Mouse (Mus musculus) splenic B cell, adult 2 months (primary cell): ENCODE data around the gene Gm49601.

Source experiments
- DNase-seq: peaks from one replicate; pipeline ENCODE4 v3.0.0-alpha.2; 2011; ENCODE audit warnings: low read depth, low spot score
- H3K27me3 ChIP-seq: 2 replicates; pipeline ENCODE4 v1.6.1; 2012; ENCODE audit warnings: mild to moderate bottlenecking, low read length, moderate library complexity, mixed read lengths; ENCODE audit not compliant: control insufficient read depth, poor library complexity, insufficient read depth, severe bottlenecking
- H3K36me3 ChIP-seq: 2 replicates; pipeline ENCODE4 v1.6.1; 2012; ENCODE audit warnings: mild to moderate bottlenecking, low read length, moderate library complexity, mixed read lengths; ENCODE audit not compliant: control insufficient read depth, poor library complexity, insufficient read depth, severe bottlenecking

Gm49601 gene

GRCm38 (mm10) chr16:18638396-18638795 is 12.2 kb upstream of the Gm49601 start:
- no peaks in the 10 kb centered on the region for H3K36me3 ChIP-seq
- no peak for DNase-seq
- H3K27me3 ChIP-seq: no peaks in the 10 kb centered on the region

- Histone ChIP-seq H3K36me3 (no peaks in the 10 kb centered on the region), H3K27me3 (no peaks in the 10 kb centered on the region)
- no peak for DNase-seq
Observed at GRCm38 (mm10) chr16:18636804-18637203, 10.6 kb upstream of the Gm49601 start.

GRCm38 (mm10) chr16:18636401-18636800 is 10.2 kb upstream of the Gm49601 start:
- Histone ChIP-seq H3K27me3 (no peaks in the 10 kb centered on the region), H3K36me3 (no peaks in the 10 kb centered on the region)
- no peak for DNase-seq

GRCm38 (mm10) chr16:18633333-18633732 is 7.1 kb upstream of the Gm49601 start:
- Histone ChIP-seq H3K36me3 (no peaks in the 10 kb centered on the region), H3K27me3 (no peaks in the 10 kb centered on the region)
- DNase-seq: no peak

GRCm38 (mm10) chr16:18632816-18633215 is 6.6 kb upstream of the Gm49601 start:
- no peak for DNase-seq
- no peaks in the 10 kb centered on the region for H3K36me3 ChIP-seq
- H3K27me3 ChIP-seq: no peaks in the 10 kb centered on the region

GRCm38 (mm10) chr16:18632059-18632458 is 5.8 kb upstream of the Gm49601 start:
- no peaks in the 10 kb centered on the region for H3K27me3 ChIP-seq
- DNase-seq: no peak
- H3K36me3 ChIP-seq: no peaks in the 10 kb centered on the region

- Histone ChIP-seq H3K36me3 (no peaks in the 10 kb centered on the region), H3K27me3 (no peaks in the 10 kb centered on the region)
- no peak for DNase-seq
Observed at GRCm38 (mm10) chr16:18631141-18631540, 4.9 kb upstream of the Gm49601 start.

GRCm38 (mm10) chr16:18630291-18630690 is 4.1 kb upstream of the Gm49601 start:
- Histone ChIP-seq H3K27me3 (no peaks in the 10 kb centered on the region), H3K36me3 (no peaks in the 10 kb centered on the region)
- DNase-seq: no peak

GRCm38 (mm10) chr16:18629390-18630231 is 3.4 kb upstream of the Gm49601 start, which contains the start of gene Sept5:
Gene Sept5 (minus strand): TSS chr16:18629954.
- H3K27me3 ChIP-seq: no peaks in the 10 kb centered on the region
- no peaks in the 10 kb centered on the region for H3K36me3 ChIP-seq
- no peak for DNase-seq

GRCm38 (mm10) chr16:18628948-18629340 is 2.7 kb upstream of the Gm49601 start:
- DNase-seq: no peak
- Histone ChIP-seq H3K36me3 (no peaks in the 10 kb centered on the region), H3K27me3 (no peaks in the 10 kb centered on the region)

- Histone ChIP-seq H3K27me3 (no peaks in the 10 kb centered on the region), H3K36me3 (no peaks in the 10 kb centered on the region)
- no peak for DNase-seq
Observed at GRCm38 (mm10) chr16:18628206-18628947, 2.1 kb upstream of the Gm49601 start.

- no peaks in the 10 kb centered on the region for H3K36me3 ChIP-seq
- H3K27me3 ChIP-seq: no peaks in the 10 kb centered on the region; the same call in 1 of the 2 replicates
- no peak for DNase-seq
Observed at GRCm38 (mm10) chr16:18627163-18627562, 936 bp upstream of the Gm49601 start.

GRCm38 (mm10) chr16:18625791-18626311 is 376 bp downstream of the Gm49601 start:
- Histone ChIP-seq H3K36me3 (no peaks in the 10 kb centered on the region), H3K27me3 (no peaks in the 10 kb centered on the region; the same call in 1 of the 2 replicates)
- no peak for DNase-seq

- Histone ChIP-seq H3K36me3 (no peaks in the 10 kb centered on the region), H3K27me3 (no peaks in the 10 kb centered on the region; the same call in 1 of the 2 replicates)
- no peak for DNase-seq
Observed at GRCm38 (mm10) chr16:18625097-18625496, 1.1 kb downstream of the Gm49601 start.

- Histone ChIP-seq H3K36me3 (no peaks in the 10 kb centered on the region), H3K27me3 (no peaks in the 10 kb centered on the region; the same call in 1 of the 2 replicates)
- DNase-seq: no peak
Observed at GRCm38 (mm10) chr16:18624641-18625040, 1.6 kb downstream of the Gm49601 start.
